Mouse (Mus musculus) kidney, adult 2 months (tissue): ENCODE measurements around the gene Zfp212. TPM values are rescaled to one million over a fixed set of nuclear protein-coding genes. Genes with fewer than 3 reads are reported as not detected.

Source experiments
- DNase-seq: peaks from one replicate; pipeline ENCODE4 v3.0.0; 2021
- H3K27ac ChIP-seq: fragments of 200-500 bp; 2 replicates; pipeline ENCODE4 v1.5.1; 2012; ENCODE audit warnings: low read depth, low read length, control low read depth, inconsistent platforms; ENCODE audit not compliant: insufficient read depth
- H3K27me3 ChIP-seq: fragments of 200-500 bp; replicated peaks from 2 replicates; pipeline ENCODE4 v1.6.1; 2012; ENCODE audit warnings: mild to moderate bottlenecking, moderate library complexity, low read length, inconsistent platforms; ENCODE audit not compliant: control insufficient read depth, insufficient read depth
- H3K36me3 ChIP-seq: fragments of 200-500 bp; 2 replicates; pipeline ENCODE4 v1.6.1; 2012; ENCODE audit warnings: mild to moderate bottlenecking, moderate library complexity, low read length, inconsistent platforms; ENCODE audit not compliant: control insufficient read depth, insufficient read depth
- H3K4me1 ChIP-seq: fragments of 200-500 bp; 2 replicates; pipeline ENCODE4 v1.6.1; 2011; ENCODE audit warnings: low read length; ENCODE audit not compliant: control insufficient read depth, insufficient read depth
- H3K4me3 ChIP-seq: fragments of 200-500 bp; 2 replicates; pipeline ENCODE4 v1.5.1; 2011; ENCODE audit warnings: mild to moderate bottlenecking, low read depth, low read length, control low read depth; ENCODE audit not compliant: insufficient read depth
- CTCF ChIP-seq: fragments of 200-500 bp; conservative IDR thresholded peaks from 2 replicates; pipeline ENCODE4 v1.5.1; 2011; ENCODE audit warnings: low read depth, mild to moderate bottlenecking, control low read depth, low read length, moderate library complexity, mixed read lengths; ENCODE audit not compliant: insufficient read depth, insufficient read length
- POLR2A ChIP-seq: fragments of 200-500 bp; IDR thresholded peaks from one replicate; pipeline ENCODE4 v1.6.1; 2011; ENCODE audit warnings: low read depth, low read length, control low read depth
- WGBS: fragments of 180-500 bp; shearing (Covaris S2); methylation state at CpG from one replicate; pipeline ENCODE4 v1.1.7; 2018; 5-methylcytosine and 5-hydroxymethylcytosine counted together
- polyA plus RNA-seq: library from polyadenylated mRNA; depleted of rRNA; stranded (reverse); fragments of >200 nt; gene quantifications from 2 replicates; pipeline ENCODE4 v1.2.3, GENCODE M21; 2012

Gene Zfp212
- polyA plus RNA-seq, 1 experiment, result 8.1 TPM

- 93% methylated on average over 10 of the region's 10 CpGs for WGBS
- Histone ChIP-seq H3K27me3 (no peaks in the 10 kb centered on the region), H3K4me1 (peaks cover 12% of the 10 kb centered on the region; the same call in 1 of the 2 replicates), H3K36me3 (no peaks in the 10 kb centered on the region), H3K27ac (no peak overlapping the region), H3K4me3 (no peak overlapping the region)
- TF ChIP-seq POLR2A, result no peak
- no peak for TF ChIP-seq CTCF
- no peak for DNase-seq
Measured at GRCm38 (mm10) chr6:47880166-47880565, 40.1 kb upstream of the Zfp212 start.

- Histone ChIP-seq H3K4me3 (no peak overlapping the region), H3K27me3 (no peaks in the 10 kb centered on the region), H3K4me1 (no peaks in the 10 kb centered on the region), H3K36me3 (peaks cover 3% of the 10 kb centered on the region), H3K27ac (no peak overlapping the region)
- TF ChIP-seq CTCF (no peak), POLR2A (no peak)
- 91% methylated on average over 8 of the region's 8 CpGs for WGBS
- peak; percentile 11 for DNase-seq
Measured at GRCm38 (mm10) chr6:47888812-47889383, 31.4 kb upstream of the Zfp212 start.

- 80% methylated on average over 6 of the region's 6 CpGs for WGBS
Measured at GRCm38 (mm10) chr6:47899416-47899815, 20.9 kb upstream of the Zfp212 start.

DNA sequence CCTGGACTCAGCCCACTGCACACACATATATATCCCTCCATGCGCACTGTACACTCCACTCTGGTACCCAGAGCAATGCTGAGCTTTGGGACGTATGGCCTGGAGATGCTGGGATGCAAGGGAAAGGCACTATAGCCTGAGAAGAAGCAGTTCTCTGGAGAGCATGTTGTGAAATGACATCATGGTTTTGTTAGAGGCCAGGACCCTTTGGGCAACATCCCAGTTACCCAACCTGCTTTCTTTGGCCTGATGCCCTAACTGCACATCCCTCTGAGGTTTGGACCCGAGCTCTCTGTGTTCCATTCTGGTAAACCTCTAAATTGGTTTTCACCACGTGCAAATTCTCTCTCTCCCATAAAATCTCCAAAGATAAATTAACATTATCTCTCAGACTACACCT lies 16.7 kb upstream of the Zfp212 start:
- no peak for TF ChIP-seq CTCF
- no peak for TF ChIP-seq POLR2A
- no peak overlapping the region for H3K27ac ChIP-seq
- H3K27me3 ChIP-seq, result no peaks in the 10 kb centered on the region
- WGBS, result 79% methylated on average over 4 of the region's 4 CpGs
- H3K4me3 ChIP-seq, result no peak overlapping the region
- no peaks in the 10 kb centered on the region for H3K4me1 ChIP-seq
- no peak for DNase-seq
- peaks cover 6% of the 10 kb centered on the region for H3K36me3 ChIP-seq

More at GRCm38 (mm10) chr6:47899416-47899815, 20.9 kb upstream of the Zfp212 start:
- TF ChIP-seq POLR2A (no peak), CTCF (no peak)
- no peaks in the 10 kb centered on the region for H3K4me1 ChIP-seq
- H3K27me3 ChIP-seq, result no peaks in the 10 kb centered on the region
- peaks cover 8% of the 10 kb centered on the region for H3K36me3 ChIP-seq
- H3K4me3 ChIP-seq, result no peak overlapping the region
- H3K27ac ChIP-seq, result no peak overlapping the region
- no peak for DNase-seq

GRCm38 (mm10) chr6:47904361-47904760 lies 15.9 kb upstream of the Zfp212 start:
- Histone ChIP-seq H3K4me3 (no peak overlapping the region), H3K4me1 (no peaks in the 10 kb centered on the region), H3K27me3 (no peaks in the 10 kb centered on the region), H3K36me3 (peaks cover 6% of the 10 kb centered on the region), H3K27ac (no peak overlapping the region)
- no peak for DNase-seq
- 83% methylated on average over 19 of the region's 19 CpGs for WGBS
- no peak for TF ChIP-seq POLR2A
- no peak for TF ChIP-seq CTCF

- TF ChIP-seq POLR2A, result no peak
- TF ChIP-seq CTCF, result no peak
Measured at GRCm38 (mm10) chr6:47904917-47905695, 15.2 kb upstream of the Zfp212 start.

GRCm38 (mm10) chr6:47906326-47906725 lies 13.9 kb upstream of the Zfp212 start:
- TF ChIP-seq POLR2A (no peak), CTCF (no peak)
- DNase-seq, result no peak
- Histone ChIP-seq H3K4me1 (no peaks in the 10 kb centered on the region), H3K27me3 (no peaks in the 10 kb centered on the region), H3K4me3 (no peak overlapping the region), H3K36me3 (peaks cover 4% of the 10 kb centered on the region), H3K27ac (no peak overlapping the region)
- 97% methylated on average over 5 of the region's 5 CpGs for WGBS

More at GRCm38 (mm10) chr6:47904917-47905695, 15.2 kb upstream of the Zfp212 start:
- Histone ChIP-seq H3K4me3 (no peak overlapping the region), H3K4me1 (no peaks in the 10 kb centered on the region), H3K36me3 (peaks cover 6% of the 10 kb centered on the region), H3K27ac (no peak overlapping the region), H3K27me3 (no peaks in the 10 kb centered on the region)
- WGBS, result 83% methylated on average over 44 of the region's 44 CpGs
- DNase-seq, result no peak
